Mouse (Mus musculus): Measurements from ENCODE around the gene Gm5416.

DNA sequence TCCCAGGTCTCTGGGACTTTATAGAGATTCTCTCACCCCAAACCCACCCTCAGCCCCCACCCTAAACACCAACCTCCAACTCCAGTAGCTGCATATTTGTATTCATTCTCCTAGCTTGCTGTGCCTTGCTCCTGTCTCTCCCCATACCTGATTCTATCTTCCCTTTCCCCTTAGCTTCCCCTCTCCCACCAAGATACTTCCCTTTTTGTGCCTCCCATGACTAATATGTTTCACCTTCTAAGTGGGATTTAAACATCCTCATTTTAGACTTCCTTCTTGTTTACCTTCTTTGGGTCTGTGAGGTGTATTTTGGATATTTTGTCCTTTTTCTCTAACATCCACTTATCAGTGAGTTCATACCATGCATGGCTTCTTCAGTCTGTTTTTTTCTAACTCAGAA lies 34.1 kb upstream of the Gm5416 start:
- TF ChIP-seq POLR2A (IDR thresholded peaks at IDR 0.05; ENCODE audit: insufficient read depth, low read depth, low read length) (no peak), CTCF (IDR thresholded peaks at IDR 0.05; ENCODE audit: insufficient read depth, low read depth, low read length) (no peak)

Measured in olfactory bulb, adult 2 months (tissue).